Mouse (Mus musculus): ENCODE data around the gene Fign. TPM values are rescaled to one million over a fixed set of nuclear protein-coding genes. Genes with fewer than 3 reads are reported as not detected.

Fign gene
- total RNA-seq (2017): not detected in 2 replicates

DNA sequence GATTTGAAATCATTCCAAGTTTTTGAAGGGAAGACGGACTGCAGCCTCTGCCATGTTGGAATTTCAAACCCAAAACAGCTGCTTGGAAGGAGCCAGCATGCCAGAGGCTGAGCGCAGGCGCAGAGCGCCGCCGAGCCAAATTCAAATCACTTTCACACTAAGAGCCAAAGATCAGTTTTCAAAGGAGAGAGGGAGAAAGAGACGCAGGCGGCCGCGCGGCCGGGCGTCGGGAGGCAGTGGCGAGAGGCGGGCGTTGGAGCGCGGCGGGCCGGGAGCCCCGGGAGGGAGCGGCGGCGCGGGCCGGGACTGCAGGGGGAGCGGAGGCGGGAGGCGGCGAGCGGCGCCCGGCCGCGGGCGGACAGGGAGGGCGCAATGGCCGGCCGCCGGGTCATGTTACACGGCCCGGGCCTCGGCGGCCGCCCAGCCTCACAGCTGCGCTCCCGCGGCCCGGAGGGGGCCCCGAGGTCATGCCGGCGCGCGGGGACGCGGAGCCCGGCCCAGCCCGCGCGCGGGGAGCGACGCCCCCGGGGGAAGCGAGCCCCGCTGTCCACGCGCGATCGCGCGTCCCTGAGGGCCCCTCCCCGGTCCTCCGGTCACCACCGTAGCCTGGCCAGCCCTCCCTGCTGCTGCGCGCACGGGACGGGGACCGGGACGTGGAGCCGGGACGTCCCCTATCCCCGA, at the start of gene Fign:
TSS of gene Fign (minus strand) at position 102 of the 681 bp plus-strand sequence.
- ATAC-seq (replicated peaks; ENCODE audit: low read depth, poor library complexity, severe bottlenecking): peak; percentile 70

DNA sequence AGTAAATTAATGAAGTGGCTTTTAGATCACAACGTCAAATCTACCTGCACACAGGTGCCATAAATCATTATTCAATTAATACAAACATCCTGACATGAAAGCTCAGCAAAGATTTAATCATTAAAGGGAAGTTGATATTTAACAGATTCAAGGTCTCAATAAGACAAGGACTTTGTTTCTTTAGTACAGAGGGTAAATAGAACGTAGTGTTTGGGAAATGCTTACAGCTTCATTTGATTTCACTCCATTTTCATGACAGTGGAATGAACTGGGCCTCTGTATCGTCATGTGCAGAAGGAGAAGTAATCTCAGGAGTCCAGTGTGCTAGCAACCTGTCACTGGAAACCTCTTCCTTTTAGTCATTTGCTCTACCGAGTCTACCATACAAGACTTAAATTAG, 35.8 kb upstream of the Fign start:
- ATAC-seq (replicated peaks; ENCODE audit: low read depth, poor library complexity, severe bottlenecking): no peak

DNA sequence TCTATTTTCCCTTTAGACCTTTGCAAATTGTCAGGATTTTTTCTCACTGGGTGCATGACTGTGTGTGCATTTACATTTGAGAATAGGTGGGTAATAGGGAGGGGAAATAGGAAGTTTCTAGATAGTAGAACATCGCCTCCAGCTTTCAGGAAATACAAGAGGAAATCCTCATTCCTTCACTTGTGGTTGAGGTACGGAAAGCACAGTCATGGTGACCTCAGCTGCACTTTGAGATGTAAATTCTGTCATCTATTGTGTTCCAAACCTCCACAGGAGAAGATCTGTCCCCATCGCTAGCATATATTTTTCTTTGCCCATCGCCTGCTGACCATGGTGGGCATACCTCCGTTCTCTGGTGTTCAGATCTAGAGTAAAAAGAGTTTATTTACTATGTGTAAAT, 22.7 kb upstream of the Fign start:
- peak; percentile 68 for ATAC-seq (replicated peaks; ENCODE audit: low read depth, poor library complexity, severe bottlenecking)

DNA sequence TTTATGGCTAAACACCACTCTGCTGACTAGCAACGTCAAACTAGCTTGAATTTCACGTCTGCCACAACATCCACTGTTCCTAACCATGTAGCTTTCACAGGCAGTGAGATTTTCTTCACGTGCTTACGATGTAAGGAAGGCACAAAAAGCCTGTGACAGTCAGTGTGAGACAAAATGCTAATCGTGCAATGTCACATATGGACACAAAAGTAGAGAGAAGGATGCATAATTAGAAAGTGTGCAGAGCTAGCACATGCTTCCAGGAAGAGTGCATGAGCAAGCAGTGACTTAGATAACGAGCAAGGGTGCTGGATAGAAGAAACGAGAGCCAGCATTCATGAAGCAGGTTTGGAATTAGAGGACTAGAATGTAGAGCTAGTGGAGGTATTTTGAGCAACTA, 18.8 kb upstream of the Fign start:
- no peak for ATAC-seq (replicated peaks; ENCODE audit: low read depth, poor library complexity, severe bottlenecking)

- no peak for ATAC-seq (replicated peaks; ENCODE audit: low read depth, poor library complexity, severe bottlenecking)
These were observed 13.3 kb upstream of the Fign start for GRCm38 (mm10) chr2:64111133-64111532.

DNA sequence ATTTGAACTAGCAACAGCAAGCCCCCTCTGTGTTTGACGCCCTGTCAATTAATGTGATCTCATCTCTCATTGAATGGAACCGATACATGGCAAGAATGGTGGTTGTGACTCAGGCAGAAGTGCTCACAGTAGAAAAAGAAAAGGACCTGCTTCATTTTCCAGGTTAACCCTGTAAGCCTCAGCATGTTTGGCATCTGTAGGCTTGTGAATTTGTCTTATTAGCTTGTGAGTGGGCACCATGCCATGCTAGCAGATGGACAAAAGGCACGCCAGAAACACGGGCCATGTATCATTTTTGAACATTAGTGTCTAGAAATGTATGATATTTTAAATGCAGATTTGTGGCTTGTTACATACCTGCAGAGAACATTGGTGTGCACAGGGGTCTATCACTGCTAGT, 12.0 kb upstream of the Fign start:
- no peak for ATAC-seq (replicated peaks; ENCODE audit: low read depth, poor library complexity, severe bottlenecking)

- no peak for ATAC-seq (replicated peaks; ENCODE audit: low read depth, poor library complexity, severe bottlenecking)
These were observed 10.2 kb upstream of the Fign start for GRCm38 (mm10) chr2:64108040-64108439.

DNA sequence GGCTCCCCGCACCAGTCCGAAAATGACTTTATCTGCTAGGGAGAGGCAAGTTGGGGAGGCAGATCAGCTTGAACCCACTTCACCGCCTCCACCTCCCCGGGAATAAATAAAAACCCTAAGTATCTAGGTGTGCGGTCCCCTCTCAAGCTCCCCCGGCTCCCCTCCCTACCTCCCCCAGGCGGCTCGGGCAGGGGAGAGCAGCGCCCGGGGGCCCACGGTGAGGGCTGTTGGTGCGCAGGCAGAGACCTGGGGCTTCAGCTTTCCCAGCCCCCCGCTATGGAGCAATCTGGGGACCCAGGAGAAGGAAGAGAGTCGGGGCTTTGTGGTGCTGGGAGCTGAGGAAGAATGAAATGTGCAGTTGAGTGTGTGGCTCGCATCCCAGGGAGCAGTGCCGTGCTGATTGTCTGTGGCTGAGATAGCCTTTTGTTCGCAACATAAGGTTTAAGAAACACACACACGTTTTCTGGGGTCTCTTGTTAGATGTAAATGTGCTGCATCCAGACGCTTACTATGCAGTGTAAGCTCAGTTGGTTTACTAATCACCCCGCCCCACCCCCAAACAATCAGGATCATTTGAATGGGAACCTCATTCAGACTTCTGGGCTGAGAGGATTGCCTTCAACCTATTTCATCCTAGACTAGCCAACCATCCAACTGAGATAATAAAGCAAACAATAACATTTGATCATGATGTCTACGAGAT, 931 bp upstream of the Fign start:
- peak; percentile 36; the same call in 1 of the 2 replicates for ATAC-seq (replicated peaks; ENCODE audit: low read depth, poor library complexity, severe bottlenecking)

DNA sequence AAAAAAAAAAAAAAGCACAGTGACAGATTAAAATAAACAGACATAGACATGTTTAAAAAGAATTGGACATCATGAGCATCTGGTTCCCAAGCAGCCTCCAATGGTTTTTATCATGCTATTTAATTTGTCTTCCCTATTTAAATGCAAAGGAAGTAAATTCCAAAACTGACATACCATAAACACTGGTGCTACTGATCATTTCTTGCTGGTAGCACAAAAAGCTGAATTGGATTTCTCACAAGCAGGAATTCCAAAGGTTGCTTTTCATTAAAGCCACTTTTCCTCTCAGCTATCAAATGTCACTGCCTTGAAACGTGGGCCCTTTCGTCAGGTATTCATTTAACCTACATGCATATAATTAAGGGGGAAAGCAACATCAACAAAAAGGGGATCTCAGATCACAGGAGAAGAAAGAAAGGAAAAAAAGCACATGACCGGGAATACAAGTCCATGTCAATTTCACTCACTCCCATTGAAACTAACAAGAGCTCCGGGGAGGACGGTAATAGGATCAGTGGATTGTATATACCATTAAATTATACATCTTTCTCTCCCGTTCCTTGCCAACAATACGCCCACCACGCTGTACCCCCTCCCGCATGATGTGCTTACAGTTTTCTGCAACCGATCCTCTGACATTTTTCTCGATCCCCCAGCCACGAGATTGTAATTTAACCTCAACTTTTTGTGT, 972 bp downstream of the Fign start:
- ATAC-seq (replicated peaks; ENCODE audit: low read depth, poor library complexity, severe bottlenecking): no peak

GRCm38 (mm10) chr2:64096176-64096575, 1.7 kb downstream of the Fign start:
- no peak for ATAC-seq (replicated peaks; ENCODE audit: low read depth, poor library complexity, severe bottlenecking)

GRCm38 (mm10) chr2:64095561-64095960, 2.3 kb downstream of the Fign start:
- no peak for ATAC-seq (replicated peaks; ENCODE audit: low read depth, poor library complexity, severe bottlenecking)

DNA sequence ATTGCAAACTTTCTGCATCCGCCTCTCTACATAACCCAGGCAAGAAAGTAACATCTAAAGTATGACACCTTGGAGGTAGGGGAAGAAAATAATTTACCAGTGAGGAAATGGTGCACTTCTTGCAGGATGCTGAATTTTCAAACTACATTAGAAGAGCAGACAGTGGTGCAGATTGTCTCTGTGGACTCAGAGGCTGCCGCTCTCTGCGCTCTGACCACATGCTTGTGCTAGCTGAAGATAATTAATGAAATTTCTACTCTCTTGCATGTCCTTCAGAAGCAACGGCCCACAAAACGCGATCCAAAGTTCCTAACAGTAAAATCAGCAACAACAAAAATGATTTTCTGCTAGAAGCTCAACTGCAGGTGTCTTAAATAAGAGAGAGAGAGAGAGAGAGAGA, 4.8 kb downstream of the Fign start:
- no peak for ATAC-seq (replicated peaks; ENCODE audit: low read depth, poor library complexity, severe bottlenecking)

DNA sequence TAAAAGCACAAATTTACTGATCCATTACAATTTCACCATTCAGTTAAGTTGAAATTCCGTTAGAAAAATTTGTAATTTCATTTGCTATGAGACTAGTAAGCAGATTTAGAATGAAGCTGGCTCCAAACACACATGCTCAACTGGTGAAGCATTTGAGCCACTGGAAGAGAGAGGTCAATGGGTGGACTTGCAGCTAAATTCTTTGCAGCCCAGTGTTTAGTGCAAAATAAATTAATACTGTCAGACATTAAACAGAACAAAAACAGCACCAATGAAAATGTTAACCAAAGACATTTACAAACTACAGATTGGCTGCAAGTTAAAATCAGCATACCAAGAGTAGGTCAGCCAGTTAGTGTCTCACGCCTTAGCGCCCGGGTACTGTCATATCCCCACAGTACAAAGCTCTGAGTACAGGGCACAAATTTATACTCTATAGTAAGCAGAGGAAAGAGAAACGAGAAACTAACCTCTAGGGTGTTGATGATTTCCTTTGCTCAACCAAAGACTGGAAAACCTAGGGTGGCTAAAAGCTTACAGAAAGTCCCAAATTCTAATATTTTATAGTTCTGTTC, 13.9 kb downstream of the Fign start:
- no peak for ATAC-seq (replicated peaks; ENCODE audit: low read depth, poor library complexity, severe bottlenecking)

DNA sequence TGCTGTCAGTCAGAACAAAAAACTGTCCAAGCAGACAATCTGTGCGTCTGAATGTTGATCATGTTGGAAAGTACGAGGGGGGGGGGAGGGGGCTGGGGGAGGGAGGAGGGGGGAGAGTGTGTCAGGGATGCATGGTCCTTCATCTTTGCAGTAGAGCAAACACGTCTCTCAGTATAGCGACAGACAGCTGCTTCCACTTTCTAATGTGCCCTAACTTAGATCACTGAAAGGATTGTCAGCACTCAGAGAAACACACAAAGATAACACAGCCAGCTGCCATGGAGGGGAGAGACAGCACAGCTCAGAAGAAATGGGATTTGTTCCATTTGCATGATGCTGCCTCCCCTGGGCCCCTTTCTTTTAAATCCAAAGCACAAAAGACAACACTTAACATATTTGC, 18.1 kb downstream of the Fign start:
- no peak for ATAC-seq (replicated peaks; ENCODE audit: low read depth, poor library complexity, severe bottlenecking)

- ATAC-seq (replicated peaks; ENCODE audit: low read depth, poor library complexity, severe bottlenecking): no peak
These were observed 19.3 kb downstream of the Fign start for GRCm38 (mm10) chr2:64078551-64078950.

GRCm38 (mm10) chr2:64077846-64078245, 20.0 kb downstream of the Fign start:
- no peak for ATAC-seq (replicated peaks; ENCODE audit: low read depth, poor library complexity, severe bottlenecking)

DNA sequence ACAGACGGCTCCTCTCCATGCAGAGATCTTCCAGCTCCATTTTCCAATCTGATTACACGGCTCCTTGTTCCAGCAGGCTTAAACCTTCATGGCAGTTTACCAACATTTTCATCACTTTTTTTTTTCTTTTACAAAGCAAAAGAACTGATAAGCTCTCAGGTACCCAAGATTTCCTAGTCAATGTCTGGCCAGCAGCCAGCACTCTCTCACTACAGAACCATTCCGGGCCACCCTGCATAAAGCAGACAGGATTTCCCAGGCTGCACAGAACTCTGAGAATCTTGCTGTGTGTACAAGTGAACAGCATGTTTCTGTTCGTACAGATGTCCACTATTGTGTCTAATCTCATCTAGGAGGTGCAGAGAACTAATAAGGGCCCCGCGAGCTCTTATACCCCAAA, 22.0 kb downstream of the Fign start:
- ATAC-seq (replicated peaks; ENCODE audit: low read depth, poor library complexity, severe bottlenecking): no peak

- ATAC-seq (replicated peaks; ENCODE audit: low read depth, poor library complexity, severe bottlenecking): no peak
These were observed 23.0 kb downstream of the Fign start for GRCm38 (mm10) chr2:64074602-64075389.

GRCm38 (mm10) chr2:64072158-64072557, 25.7 kb downstream of the Fign start:
- ATAC-seq (replicated peaks; ENCODE audit: low read depth, poor library complexity, severe bottlenecking): no peak

Measured in common myeloid progenitor, adult 5-6 weeks (primary cell).